Mouse (Mus musculus) heart, embryonic 14.5 days (tissue): ENCODE results near the gene Gpr62. TPM values are rescaled to one million over a fixed set of nuclear protein-coding genes. Genes with fewer than 3 reads are reported as not detected.
A peak's percentile ranks its signal among the peaks of the same experiment; 100 is the strongest.

Experiments used
- ATAC-seq: fragments of 200-750 bp; cut with Nextera tagmentation; 2 replicates; pipeline ENCODE4 v1.8.0; 2017; ENCODE audit warnings: low read depth, moderate TSS enrichment; ENCODE audit not compliant: insufficient number of reproducible peaks, insufficient read depth, low FRiP score
- H3K27ac ChIP-seq, 2 experiments: fragments of 200-500 bp in 1 of 2; fragments of 300-500 bp in 1 of 2; sonication (generic) in 1 of 2; replicated peaks in 1 of 2; 2 replicates each; pipeline ENCODE4 v1.5.1; 2012 to 2014; ENCODE audit warnings: low read depth in 2 of 2, low read length in 2 of 2, control low read depth in 1 of 2, mild to moderate bottlenecking in 1 of 2, mixed read lengths in 1 of 2; ENCODE audit not compliant: control insufficient read depth in 1 of 2, insufficient read depth in 1 of 2
- H3K27me3 ChIP-seq: fragments of 300-500 bp; sonication (generic); 2 replicates; pipeline ENCODE4 v1.6.1; 2014; ENCODE audit warnings: mild to moderate bottlenecking, low read length, control low read depth; ENCODE audit not compliant: control insufficient read depth, insufficient read depth
- H3K36me3 ChIP-seq: fragments of 300-500 bp; sonication (generic); 2 replicates; pipeline ENCODE4 v1.6.1; 2014; ENCODE audit warnings: mild to moderate bottlenecking, control low read depth, low read length, mixed read lengths; ENCODE audit not compliant: control insufficient read depth, insufficient read depth
- H3K4me1 ChIP-seq, 2 experiments: fragments of 200-500 bp in 1 of 2; fragments of 300-500 bp in 1 of 2; sonication (generic) in 1 of 2; 2 replicates each; pipeline ENCODE4 v1.6.1; 2012 to 2014; ENCODE audit warnings: low read length in 2 of 2, control low read depth in 1 of 2, mixed read lengths in 1 of 2; ENCODE audit not compliant: control insufficient read depth in 2 of 2, insufficient read depth in 2 of 2
- H3K4me2 ChIP-seq: fragments of 300-500 bp; sonication (generic); 2 replicates; pipeline ENCODE4 v1.6.1; 2014; ENCODE audit warnings: mild to moderate bottlenecking, low read length
- H3K4me3 ChIP-seq, 2 experiments: fragments of 200-500 bp in 1 of 2; fragments of 300-500 bp in 1 of 2; sonication (generic) in 1 of 2; 2 replicates each; pipeline ENCODE4 v1.5.1; 2012 to 2014; ENCODE audit warnings: low read length in 2 of 2, mild to moderate bottlenecking in 2 of 2, control low read depth in 1 of 2, low read depth in 1 of 2, moderate library complexity in 1 of 2; ENCODE audit not compliant: control insufficient read depth in 1 of 2, insufficient read depth in 1 of 2
- H3K9ac ChIP-seq: fragments of 300-500 bp; sonication (generic); 2 replicates; pipeline ENCODE4 v1.6.1; 2014; ENCODE audit warnings: mild to moderate bottlenecking, low read length
- H3K9me3 ChIP-seq: fragments of 300-500 bp; sonication (generic); 2 replicates; pipeline ENCODE4 v1.6.1; 2016; ENCODE audit warnings: low read length, control low read depth; ENCODE audit not compliant: control insufficient read depth
- WGBS: fragments of 180-500 bp; shearing (Covaris S2); extraction: QIAGEN DNeasy Blood & Tissue Kit; methylation state at CpG from one replicate; pipeline ENCODE4 v1.1.7; 2014; 5-methylcytosine and 5-hydroxymethylcytosine counted together
- polyA plus RNA-seq: library from polyadenylated mRNA; unstranded; fragments of >200 nt; fragmentation: Nextera tagmentation; extraction: Ambion mirVana; gene quantifications from 2 replicates; pipeline ENCODE4 v1.2.1, GENCODE M21; 2014

The Gpr62 gene
- polyA plus RNA-seq, 1 experiment from 2014 or later, result 0.46 TPM

DNA sequence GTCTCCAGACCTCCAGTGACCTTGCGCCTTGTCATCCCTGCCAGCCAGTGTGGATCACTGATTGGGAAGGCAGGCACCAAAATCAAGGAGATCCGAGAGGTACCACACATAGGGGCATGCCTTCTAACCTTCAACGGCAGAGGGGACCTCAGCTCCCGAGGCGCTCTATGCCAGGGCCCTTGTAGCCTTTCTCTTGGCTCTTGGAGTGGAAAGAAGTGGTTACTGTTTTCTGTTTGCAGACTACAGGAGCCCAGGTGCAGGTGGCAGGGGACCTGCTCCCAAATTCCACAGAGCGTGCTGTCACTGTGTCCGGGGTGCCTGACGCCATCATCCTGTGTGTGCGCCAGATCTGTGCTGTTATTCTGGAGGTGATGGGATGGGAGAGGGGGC, 4.7 kb downstream of the Gpr62 start:
- H3K36me3 ChIP-seq, result peaks cover 51% of the 10 kb centered on the region
- no peak for ATAC-seq
- H3K9me3 ChIP-seq, result no peaks in the 10 kb centered on the region
- H3K27ac ChIP-seq, result no peak overlapping the region
- 89% methylated on average over 9 of the region's 9 CpGs for WGBS
- peaks cover 27 to 36% of the 10 kb centered on the region in 2 experiments for H3K4me1 ChIP-seq
- H3K9ac ChIP-seq, result no peak overlapping the region
- H3K27me3 ChIP-seq, result peaks cover 6% of the 10 kb centered on the region
- no peak overlapping the region for H3K4me2 ChIP-seq
- H3K4me3 ChIP-seq, result no peak overlapping the region

DNA sequence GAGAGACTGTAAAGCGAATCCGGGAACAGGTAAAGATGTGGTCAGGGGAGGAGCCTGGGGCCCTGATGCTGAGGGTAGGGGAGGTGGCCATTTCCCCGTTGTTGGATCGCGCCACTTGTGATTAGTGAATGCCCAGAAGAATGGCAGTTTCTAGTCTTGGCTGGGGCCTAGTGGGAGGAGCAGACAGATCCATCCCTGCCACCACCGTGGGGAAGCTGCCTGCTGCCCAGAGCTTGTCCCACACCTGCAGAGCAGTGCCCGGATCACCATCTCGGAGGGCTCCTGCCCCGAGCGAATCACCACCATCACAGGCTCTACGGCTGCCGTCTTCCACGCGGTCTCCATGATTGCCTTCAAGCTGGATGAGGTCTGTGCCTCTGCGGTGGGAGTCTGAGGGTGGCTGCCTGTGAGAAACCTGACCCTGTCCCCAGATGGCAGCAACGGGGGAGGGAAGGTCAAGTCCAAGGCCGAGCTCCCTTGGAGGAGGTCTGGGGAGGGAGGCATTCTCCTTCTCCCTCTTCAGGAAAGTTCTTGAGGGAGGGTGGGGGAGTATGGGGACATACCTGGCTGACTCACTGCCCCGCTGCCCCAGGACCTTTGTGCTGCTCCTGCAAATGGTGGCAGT, 5.2 kb downstream of the Gpr62 start:
- 79% methylated on average over 18 of the region's 18 CpGs for WGBS

DNA sequence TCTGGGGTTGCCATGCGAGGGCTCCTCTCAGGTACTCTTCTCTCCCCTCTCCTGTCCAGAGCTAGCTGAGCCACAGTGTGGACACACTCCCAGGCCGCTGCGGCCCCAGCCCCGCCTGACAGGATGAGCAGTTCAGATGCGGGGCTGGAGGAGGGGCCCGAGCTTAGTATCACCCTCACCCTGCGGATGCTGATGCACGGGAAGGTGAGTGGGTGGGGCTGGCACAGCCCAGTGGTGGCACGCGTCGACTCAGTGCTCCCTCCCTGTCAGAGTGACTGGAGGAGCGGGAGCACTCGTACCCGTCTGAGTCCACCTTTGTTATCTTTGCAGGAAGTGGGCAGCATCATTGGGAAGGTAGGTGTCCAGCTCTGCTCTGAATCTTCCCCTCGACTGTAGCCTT, 5.8 kb downstream of the Gpr62 start:
- ATAC-seq, result no peak
- H3K9me3 ChIP-seq, result no peaks in the 10 kb centered on the region
- WGBS, result 80% methylated on average over 12 of the region's 15 CpGs
- H3K4me2 ChIP-seq, result no peak overlapping the region
- no peak overlapping the region for H3K27ac ChIP-seq
- H3K4me3 ChIP-seq, result no peak overlapping the region
- peaks cover 51% of the 10 kb centered on the region for H3K36me3 ChIP-seq
- no peaks in the 10 kb centered on the region for H3K27me3 ChIP-seq
- peaks cover 33 to 41% of the 10 kb centered on the region in 2 experiments for H3K4me1 ChIP-seq
- no peak overlapping the region for H3K9ac ChIP-seq

More for the DNA sequence above, 5.2 kb downstream of the Gpr62 start:
- Histone ChIP-seq H3K27me3 (peaks cover under 1% of the 10 kb centered on the region; the same call in 1 of the 2 replicates), H3K9ac (no peak overlapping the region), H3K27ac (no peak overlapping the region), H3K4me3 (no peak overlapping the region), H3K4me1 (peaks cover 28 to 37% of the 10 kb centered on the region in 2 experiments), H3K36me3 (peaks cover 51% of the 10 kb centered on the region), H3K4me2 (no peak overlapping the region), H3K9me3 (no peaks in the 10 kb centered on the region)
- ATAC-seq, result no peak

DNA sequence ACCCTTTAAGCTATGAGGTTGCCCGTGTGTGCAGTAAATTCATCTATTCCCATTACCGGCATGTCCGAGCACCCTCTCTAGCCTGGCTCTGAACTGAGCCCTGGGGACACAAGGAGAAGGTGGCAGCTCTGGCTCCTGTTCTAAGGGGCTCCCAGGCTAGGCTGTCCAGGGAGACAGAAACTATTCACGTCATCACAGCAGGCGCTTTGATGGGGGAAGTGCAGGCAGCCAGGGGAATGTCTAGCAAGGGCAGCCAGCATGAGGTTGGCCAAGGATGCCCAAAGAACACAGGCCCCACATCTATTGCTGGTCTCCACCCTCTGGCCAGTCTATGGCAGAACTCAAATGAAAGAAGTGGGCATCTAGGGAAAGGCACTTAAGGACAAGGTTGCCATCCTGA, 7.8 kb downstream of the Gpr62 start:
- no peak overlapping the region for H3K9ac ChIP-seq
- peaks cover 39 to 45% of the 10 kb centered on the region in 2 experiments for H3K4me1 ChIP-seq
- no peak overlapping the region for H3K4me2 ChIP-seq
- H3K4me3 ChIP-seq, result no peak overlapping the region
- 61% methylated on average over 5 of the region's 5 CpGs for WGBS
- ATAC-seq, result no peak
- H3K36me3 ChIP-seq, result peaks cover 37% of the 10 kb centered on the region
- H3K9me3 ChIP-seq, result no peaks in the 10 kb centered on the region
- no peaks in the 10 kb centered on the region for H3K27me3 ChIP-seq
- H3K27ac ChIP-seq, result peak overlapping the region in 1 of 2 experiments; percentile 73; a peak in 2 of 4 replicates

DNA sequence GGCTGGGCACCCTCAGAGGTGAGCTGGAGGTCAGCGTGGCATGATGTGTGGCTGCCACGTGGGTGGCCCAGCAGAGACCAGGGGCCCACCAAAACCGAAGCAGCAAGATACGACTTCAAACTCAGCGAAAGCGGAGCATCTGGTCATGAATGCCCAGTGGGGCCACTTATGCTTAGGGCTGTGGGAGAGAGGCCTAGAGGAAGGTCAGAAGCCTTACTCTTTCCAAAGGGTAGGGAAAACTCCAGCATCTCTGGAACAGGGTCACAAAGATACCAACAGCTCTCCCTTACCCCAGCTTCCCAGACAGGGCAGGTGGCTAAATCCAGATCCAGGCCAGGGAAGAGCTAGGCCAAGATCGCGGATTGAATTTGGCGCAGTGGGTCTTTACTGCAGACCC, 8.6 kb downstream of the Gpr62 start:
- no peak for ATAC-seq
- Histone ChIP-seq H3K27ac (peak overlapping the region; percentile 9 to 73; a peak in 3 of 4 replicates), H3K9ac (peak overlapping the region; percentile 86), H3K4me2 (peak overlapping the region; percentile 94), H3K4me3 (no peak overlapping the region), H3K27me3 (no peaks in the 10 kb centered on the region), H3K9me3 (no peaks in the 10 kb centered on the region), H3K4me1 (peaks cover 42 to 51% of the 10 kb centered on the region in 2 experiments), H3K36me3 (peaks cover 31% of the 10 kb centered on the region)
- 48% methylated on average over 9 of the region's 9 CpGs for WGBS

DNA sequence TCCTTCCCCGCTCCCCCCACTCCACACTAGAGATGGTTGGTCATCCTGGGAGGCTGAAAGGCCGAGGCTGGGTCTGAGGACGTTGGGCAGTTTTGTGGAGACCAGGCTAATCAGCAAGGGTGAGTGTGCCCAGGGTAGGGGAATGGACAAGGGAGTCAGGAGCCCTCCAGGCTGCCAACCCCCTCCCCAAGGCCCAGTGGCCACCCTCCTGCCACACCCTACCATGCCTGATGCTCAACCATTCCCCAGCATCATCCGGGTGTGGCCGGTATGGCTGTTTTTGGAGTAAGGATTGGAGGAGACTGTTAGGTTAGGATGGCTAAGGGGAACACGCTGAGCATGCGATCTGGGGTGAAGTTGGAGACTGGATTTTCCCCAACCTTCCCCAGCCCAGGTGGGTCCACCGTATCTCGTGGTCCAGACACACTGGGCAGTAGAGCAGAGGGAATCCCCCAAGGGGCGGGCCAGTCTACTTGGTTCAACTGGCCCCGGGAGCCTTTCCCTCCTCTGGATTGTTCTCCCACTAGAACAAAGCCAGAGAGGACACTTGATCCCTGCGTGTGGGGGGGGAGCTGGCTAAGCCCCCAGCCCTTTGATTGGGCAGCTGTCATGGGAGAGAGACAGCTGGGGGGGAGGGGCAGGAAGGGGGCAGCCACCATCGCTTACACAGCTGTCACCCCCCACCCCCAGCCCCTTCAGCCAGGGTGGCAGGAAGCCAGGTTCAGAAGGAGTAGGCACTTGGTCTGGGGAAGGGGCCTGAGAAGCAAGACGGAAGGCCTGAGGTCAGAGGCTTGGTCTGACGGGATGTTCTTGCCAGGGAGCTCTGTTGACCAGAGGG, 9.2 kb downstream of the Gpr62 start:
- Histone ChIP-seq H3K4me1 (peaks cover 42 to 51% of the 10 kb centered on the region in 2 experiments), H3K27ac (peak overlapping the region in 1 of 2 experiments; percentile 73; a peak in 3 of 4 replicates), H3K4me2 (peak overlapping the region; percentile 94), H3K27me3 (no peaks in the 10 kb centered on the region), H3K9ac (peak overlapping the region; percentile 86), H3K4me3 (no peak overlapping the region), H3K9me3 (no peaks in the 10 kb centered on the region), H3K36me3 (peaks cover 25% of the 10 kb centered on the region)
- WGBS, result 42% methylated on average over 15 of the region's 15 CpGs
- no peak for ATAC-seq

DNA sequence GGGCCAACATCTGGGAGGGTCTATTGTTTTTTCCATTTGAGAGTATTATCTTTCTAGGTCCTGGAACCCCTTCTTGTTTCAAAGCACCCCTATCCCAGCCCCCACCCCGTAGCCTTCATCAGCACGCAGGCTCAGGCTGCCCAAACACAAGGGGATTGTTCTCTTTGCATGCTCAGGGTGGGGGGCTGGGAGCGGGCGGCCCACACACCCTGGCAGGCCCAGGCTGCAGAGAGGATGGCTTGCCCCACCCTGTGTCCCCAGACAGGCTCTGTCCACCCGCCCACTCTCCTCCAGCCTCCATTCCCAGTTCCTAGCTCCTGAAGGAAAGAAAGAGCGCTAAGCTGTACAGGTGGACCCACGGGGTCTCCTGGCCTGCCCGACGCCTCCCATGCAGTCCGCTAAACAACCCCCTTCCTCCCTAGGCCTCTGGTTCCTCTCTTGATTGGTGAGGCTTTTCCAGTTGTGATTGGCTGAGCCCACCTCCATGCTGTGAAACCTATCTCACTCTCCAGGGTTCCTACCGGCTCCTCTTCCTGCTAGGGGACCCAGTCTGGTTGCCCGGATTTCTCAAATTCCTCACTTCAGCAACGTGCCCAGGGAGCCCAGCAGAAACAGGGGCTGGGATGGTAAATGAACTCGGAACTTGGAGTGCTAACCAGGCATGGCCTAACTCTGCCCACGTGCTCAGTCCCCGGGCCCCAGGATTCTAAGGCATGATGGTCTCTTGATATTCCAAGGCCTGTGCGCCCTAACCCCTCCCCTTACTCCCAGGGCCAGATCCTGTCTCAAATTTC, 10.7 kb downstream of the Gpr62 start:
- H3K9me3 ChIP-seq, result no peaks in the 10 kb centered on the region
- H3K4me2 ChIP-seq, result peak overlapping the region; percentile 94
- peak overlapping the region; percentile 83 to 91 for H3K27ac ChIP-seq
- WGBS, result 3% methylated on average over 17 of the region's 17 CpGs
- peak overlapping the region; percentile 86 for H3K9ac ChIP-seq
- H3K27me3 ChIP-seq, result no peaks in the 10 kb centered on the region
- H3K4me3 ChIP-seq, result peak overlapping the region; percentile 77 to 79
- H3K36me3 ChIP-seq, result peaks cover 12% of the 10 kb centered on the region; the same call in 1 of the 2 replicates
- peaks cover 47 to 65% of the 10 kb centered on the region in 2 experiments for H3K4me1 ChIP-seq
- ATAC-seq, result no peak
